Mouse (Mus musculus): Measurements from ENCODE around the gene Gas7. TPM values are rescaled to one million over a fixed set of nuclear protein-coding genes. Genes with fewer than 3 reads are reported as not detected.

The Gas7 gene
- polyA plus RNA-seq, 1 experiment from 2014 or later: 3.5 TPM

DNA sequence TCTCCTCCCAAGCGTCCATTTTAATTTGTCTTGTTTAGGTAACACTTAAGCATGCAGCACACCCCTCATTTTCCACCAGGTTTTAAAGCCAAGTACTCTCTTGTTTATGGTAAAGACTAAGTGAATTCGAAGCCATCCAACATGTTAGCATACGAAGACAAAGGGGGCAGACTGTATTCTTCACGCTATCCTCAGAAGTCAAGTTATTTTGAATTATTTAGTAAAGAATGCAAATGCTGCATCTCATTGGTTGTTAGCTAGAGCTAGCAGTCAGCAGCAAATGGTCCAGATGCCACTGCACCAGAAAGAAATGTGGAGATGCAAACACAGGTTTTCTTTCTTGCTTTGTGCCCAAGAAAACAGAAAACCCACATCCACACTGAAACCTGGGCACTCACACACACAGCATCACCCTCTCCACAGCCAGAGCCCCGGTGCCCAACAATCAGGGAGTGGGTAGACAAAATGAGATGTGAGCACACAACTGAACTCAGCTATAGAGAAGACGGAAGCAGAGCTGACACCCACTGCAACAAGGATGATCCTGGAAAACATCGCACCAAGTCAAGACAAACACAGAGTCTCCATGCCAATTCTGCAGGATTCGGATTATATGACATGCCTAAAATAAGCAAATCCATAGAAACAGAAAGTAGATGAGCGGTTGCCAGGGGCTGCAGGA, 157.1 kb downstream of the Gas7 start:
- Histone ChIP-seq H3K9me3 (no peaks in the 10 kb centered on the region), H3K36me3 (no peaks in the 10 kb centered on the region), H3K4me3 (no peak overlapping the region), H3K27me3 (no peaks in the 10 kb centered on the region), H3K4me2 (replicated peaks) (no peak overlapping the region), H3K4me1 (no peaks in the 10 kb centered on the region), H3K27ac (replicated peaks) (no peak overlapping the region), H3K9ac (replicated peaks) (no peak overlapping the region)
- WGBS: 82% methylated on average over 9 of the region's 9 CpGs
- no peak for ATAC-seq (ENCODE audit: low FRiP score, low read depth)

DNA sequence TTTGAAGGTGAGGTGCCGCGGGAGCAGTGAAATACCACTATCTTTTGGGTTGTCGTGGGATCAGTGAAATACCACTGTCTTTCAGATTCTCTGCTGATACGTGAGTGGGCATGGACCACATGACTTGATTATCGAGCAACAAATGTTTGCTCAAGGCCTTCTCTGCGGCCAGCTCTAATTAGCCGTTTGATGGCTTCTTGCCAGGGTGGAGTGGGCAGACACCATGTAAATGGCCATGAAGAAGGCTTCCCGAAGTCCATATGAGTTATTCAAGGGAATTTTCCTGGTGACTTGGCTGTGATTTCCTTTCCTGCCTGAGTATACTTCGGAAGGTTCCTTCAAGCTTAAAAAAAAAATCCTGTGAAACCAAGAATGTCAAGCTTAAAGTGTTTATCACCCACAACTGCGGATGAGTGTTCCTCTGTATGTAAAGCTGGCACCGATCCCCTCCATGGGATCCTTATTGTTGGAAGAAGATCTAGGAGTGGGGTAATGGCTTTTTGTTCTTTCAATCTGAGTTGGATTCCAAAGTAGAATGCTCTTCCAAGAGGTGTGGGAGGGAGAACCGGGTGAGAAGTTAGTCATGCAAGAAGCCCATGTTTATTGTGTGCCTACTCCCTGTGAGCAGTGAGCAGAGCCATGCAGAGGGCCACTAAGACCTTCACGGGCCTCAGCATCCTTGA, 161.5 kb downstream of the Gas7 start:
- Histone ChIP-seq H3K4me2 (replicated peaks) (no peak overlapping the region), H3K27me3 (no peaks in the 10 kb centered on the region), H3K9me3 (no peaks in the 10 kb centered on the region), H3K27ac (replicated peaks) (no peak overlapping the region), H3K4me3 (no peak overlapping the region), H3K4me1 (no peaks in the 10 kb centered on the region), H3K36me3 (no peaks in the 10 kb centered on the region), H3K9ac (replicated peaks) (no peak overlapping the region)
- WGBS: 90% methylated on average over 13 of the region's 13 CpGs
- ATAC-seq (ENCODE audit: low FRiP score, low read depth): no peak

DNA sequence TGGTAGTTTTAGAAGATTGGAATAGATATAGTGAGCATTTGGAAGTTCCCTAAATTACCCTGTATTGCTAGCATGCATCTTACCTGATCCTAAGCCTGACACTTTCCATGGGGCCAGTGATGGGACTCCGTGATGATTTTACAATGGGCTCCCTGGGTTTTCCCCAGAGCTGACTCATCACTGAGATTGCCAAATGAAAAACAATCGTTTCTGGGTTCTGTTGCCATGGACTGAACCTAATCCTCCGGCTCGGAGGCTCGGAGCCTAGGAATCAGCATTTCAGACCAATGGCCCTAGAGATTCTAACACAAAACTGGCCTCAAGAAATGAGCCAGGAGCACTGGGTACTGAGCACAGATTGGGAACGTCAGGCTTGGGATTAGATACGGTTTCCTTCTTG, 167.1 kb downstream of the Gas7 start:
- WGBS: 86% methylated on average over 7 of the region's 7 CpGs
- H3K4me2 ChIP-seq (replicated peaks): no peak overlapping the region
- no peak overlapping the region for H3K27ac ChIP-seq (replicated peaks)
- ATAC-seq (ENCODE audit: low FRiP score, low read depth): no peak
- H3K4me3 ChIP-seq: no peak overlapping the region
- H3K9me3 ChIP-seq: no peaks in the 10 kb centered on the region
- H3K27me3 ChIP-seq: no peaks in the 10 kb centered on the region
- H3K9ac ChIP-seq (replicated peaks): no peak overlapping the region
- H3K36me3 ChIP-seq: no peaks in the 10 kb centered on the region
- no peaks in the 10 kb centered on the region for H3K4me1 ChIP-seq

DNA sequence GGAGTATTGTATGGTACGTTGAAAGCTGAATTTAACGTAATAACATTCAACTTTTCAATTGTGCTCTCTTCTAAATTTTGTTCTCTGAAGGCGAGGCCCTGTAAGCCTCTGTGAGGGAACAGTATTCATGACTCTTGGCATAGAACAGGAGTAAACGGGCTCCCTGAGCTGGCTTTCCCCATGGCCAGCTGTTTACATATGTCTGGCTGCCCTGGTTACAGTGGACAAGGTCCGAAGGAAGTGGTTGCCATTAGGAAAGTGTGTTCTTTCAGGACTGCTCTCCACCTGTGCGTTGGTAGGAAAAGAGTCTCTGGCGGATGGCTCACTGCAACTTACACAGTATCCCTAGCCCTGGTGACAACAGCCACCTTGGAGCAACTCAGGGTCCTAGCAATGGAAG, 171.9 kb downstream of the Gas7 start:
- ATAC-seq (ENCODE audit: low FRiP score, low read depth): no peak
- no peaks in the 10 kb centered on the region for H3K9me3 ChIP-seq
- no peaks in the 10 kb centered on the region for H3K36me3 ChIP-seq
- 91% methylated on average over 7 of the region's 7 CpGs for WGBS
- H3K9ac ChIP-seq (replicated peaks): no peak overlapping the region
- H3K4me3 ChIP-seq: no peak overlapping the region
- no peak overlapping the region for H3K4me2 ChIP-seq (replicated peaks)
- H3K4me1 ChIP-seq: no peaks in the 10 kb centered on the region
- H3K27ac ChIP-seq (replicated peaks): no peak overlapping the region
- H3K27me3 ChIP-seq: no peaks in the 10 kb centered on the region

DNA sequence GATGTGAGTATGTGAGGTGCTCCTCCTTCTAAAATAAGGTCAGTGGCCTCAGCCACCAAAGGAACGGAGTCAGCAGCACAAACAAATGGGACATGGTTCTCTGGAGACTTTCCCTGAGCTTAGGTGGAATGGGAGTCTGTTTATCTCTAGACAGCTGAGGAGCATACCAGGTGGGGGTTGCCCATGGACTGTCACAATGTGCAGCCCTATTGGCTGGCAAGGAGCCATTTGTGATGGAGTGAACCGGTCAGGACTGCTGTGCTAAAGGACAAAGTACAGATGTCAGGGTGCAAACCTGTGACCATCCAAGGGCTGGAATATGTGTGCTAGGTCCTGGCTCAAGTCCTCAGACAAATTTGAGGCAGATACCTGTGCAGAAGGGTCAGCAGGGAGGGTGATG, 173.3 kb downstream of the Gas7 start:
- H3K4me1 ChIP-seq: no peaks in the 10 kb centered on the region
- ATAC-seq (ENCODE audit: low FRiP score, low read depth): no peak
- H3K27me3 ChIP-seq: no peaks in the 10 kb centered on the region
- H3K9me3 ChIP-seq: no peaks in the 10 kb centered on the region
- no peak overlapping the region for H3K4me2 ChIP-seq (replicated peaks)
- H3K36me3 ChIP-seq: no peaks in the 10 kb centered on the region
- H3K27ac ChIP-seq (replicated peaks): no peak overlapping the region
- no peak overlapping the region for H3K9ac ChIP-seq (replicated peaks)
- WGBS: 89% methylated on average over 2 of the region's 2 CpGs
- H3K4me3 ChIP-seq: no peak overlapping the region

DNA sequence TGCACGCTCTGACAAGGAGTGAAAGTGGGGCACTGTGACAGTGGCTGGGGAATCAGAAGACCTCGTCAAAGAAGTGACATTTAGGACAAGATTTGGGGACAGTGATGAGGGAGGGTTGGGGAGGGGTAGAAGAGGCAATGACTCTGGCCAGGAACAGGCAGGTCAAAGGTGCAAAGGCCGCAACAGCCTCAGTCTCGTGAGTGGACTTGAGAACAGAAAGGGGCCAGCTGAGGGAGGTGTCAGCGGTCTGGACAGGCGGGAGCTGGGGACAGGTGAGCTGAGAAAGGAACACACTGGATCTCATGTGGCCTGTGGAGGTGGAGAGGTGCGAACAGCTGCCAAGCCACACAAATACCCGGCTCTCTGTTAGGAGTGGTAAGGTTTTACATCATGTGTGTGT, 177.7 kb downstream of the Gas7 start:
- Histone ChIP-seq H3K27ac (replicated peaks) (no peak overlapping the region), H3K27me3 (no peaks in the 10 kb centered on the region), H3K4me2 (replicated peaks) (no peak overlapping the region), H3K4me1 (no peaks in the 10 kb centered on the region), H3K9ac (replicated peaks) (no peak overlapping the region), H3K9me3 (no peaks in the 10 kb centered on the region), H3K36me3 (no peaks in the 10 kb centered on the region), H3K4me3 (no peak overlapping the region)
- ATAC-seq (ENCODE audit: low FRiP score, low read depth): no peak
- WGBS: 75% methylated on average over 8 of the region's 8 CpGs

DNA sequence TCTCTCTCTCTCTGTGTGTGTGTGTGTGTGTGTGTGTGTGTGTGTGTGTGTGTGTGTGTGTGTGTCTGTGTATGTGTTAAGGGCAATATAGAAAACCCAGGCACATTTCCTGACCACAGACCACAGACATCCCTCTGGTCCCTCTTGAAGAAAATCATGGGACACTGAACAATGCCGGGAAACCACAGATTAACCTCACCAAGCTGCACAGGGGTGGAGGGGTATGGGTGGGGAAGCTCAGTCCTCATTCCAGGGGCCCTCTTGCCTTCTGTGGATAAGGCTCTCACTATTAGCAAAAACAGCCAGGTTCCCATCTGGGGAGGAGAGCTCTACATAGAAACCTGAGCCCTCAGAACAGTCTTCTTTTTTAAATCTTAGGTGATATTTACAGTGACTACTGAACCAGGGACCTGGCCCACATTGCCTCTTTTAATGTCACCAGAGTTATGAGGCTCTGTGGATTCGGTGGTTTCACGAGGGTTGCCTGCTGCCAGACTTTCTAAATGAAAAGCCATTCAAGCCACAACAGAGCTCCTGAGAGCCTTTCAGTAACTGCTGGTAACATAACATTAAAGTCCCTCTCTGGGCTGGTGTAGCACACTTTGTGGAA, 178.5 kb downstream of the Gas7 start:
- H3K4me2 ChIP-seq (replicated peaks): no peak overlapping the region
- H3K9ac ChIP-seq (replicated peaks): no peak overlapping the region
- ATAC-seq (ENCODE audit: low FRiP score, low read depth): no peak
- H3K4me1 ChIP-seq: no peaks in the 10 kb centered on the region
- no peak overlapping the region for H3K4me3 ChIP-seq
- H3K27ac ChIP-seq (replicated peaks): no peak overlapping the region
- no peaks in the 10 kb centered on the region for H3K27me3 ChIP-seq
- WGBS: 74% methylated on average over 3 of the region's 3 CpGs
- no peaks in the 10 kb centered on the region for H3K36me3 ChIP-seq
- H3K9me3 ChIP-seq: no peaks in the 10 kb centered on the region

DNA sequence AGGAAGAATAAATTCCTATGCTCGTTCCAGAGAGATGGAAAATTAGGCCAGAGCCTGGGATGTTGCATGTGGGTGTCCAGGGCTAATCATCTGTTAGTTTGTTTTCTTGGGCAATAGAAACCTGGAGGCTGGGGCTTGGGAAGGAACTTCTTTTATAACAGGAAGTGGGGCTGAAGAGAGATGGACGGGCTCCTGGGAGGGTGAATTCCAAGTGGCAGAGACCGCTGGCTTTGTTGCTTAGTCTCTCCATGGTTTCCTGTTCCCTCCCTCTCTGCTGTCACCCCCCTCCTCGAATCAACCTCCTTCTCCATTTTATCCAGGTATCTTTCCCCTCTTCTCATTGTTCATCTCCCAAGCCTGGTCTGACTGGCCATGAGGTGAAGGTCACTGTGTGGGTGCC, 181.0 kb downstream of the Gas7 start:
- Histone ChIP-seq H3K9ac (replicated peaks) (no peak overlapping the region), H3K9me3 (no peaks in the 10 kb centered on the region), H3K36me3 (no peaks in the 10 kb centered on the region), H3K4me3 (no peak overlapping the region), H3K27me3 (no peaks in the 10 kb centered on the region), H3K4me1 (no peaks in the 10 kb centered on the region), H3K4me2 (replicated peaks) (no peak overlapping the region), H3K27ac (replicated peaks) (no peak overlapping the region)
- ATAC-seq (ENCODE audit: low FRiP score, low read depth): no peak
- WGBS: 82% methylated on average over 4 of the region's 4 CpGs

DNA sequence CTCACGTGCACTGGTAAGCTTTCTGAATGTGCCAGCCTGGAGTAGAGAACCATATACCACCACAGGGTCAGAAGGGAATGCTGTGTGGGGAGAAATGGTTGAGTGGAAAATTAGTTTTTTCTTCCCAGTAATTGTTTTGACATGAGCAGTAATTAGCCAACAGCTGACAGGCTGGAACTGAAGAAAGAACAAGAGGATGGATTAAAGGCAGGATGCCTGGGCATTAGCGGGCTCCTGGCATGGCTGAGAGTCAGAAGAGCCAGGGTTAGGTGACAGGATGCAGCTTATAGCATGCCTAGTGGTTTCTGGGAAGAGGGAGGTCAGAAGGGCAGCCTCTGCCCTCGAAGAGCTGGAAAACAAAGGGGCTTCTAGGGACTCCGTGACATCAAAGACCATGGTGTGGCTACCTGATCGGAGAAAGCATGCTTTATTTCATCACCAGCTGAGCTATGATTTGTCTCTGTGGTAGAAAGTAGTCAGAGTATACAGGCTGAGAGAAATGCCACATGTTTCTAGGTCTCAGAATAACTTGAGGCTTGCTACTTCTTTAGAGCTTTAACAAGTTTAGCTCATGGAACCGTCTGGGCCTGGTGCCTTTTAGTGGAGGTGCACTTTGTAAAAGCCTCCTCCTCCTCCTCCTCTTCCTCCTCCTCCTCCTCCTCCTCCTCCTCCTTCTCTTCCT, 181.8 kb downstream of the Gas7 start:
- H3K4me3 ChIP-seq: no peak overlapping the region
- H3K36me3 ChIP-seq: no peaks in the 10 kb centered on the region
- H3K9ac ChIP-seq (replicated peaks): no peak overlapping the region
- no peaks in the 10 kb centered on the region for H3K27me3 ChIP-seq
- no peak overlapping the region for H3K4me2 ChIP-seq (replicated peaks)
- no peaks in the 10 kb centered on the region for H3K4me1 ChIP-seq
- WGBS: 54% methylated on average over 6 of the region's 6 CpGs
- H3K27ac ChIP-seq (replicated peaks): no peak overlapping the region
- no peak for ATAC-seq (ENCODE audit: low FRiP score, low read depth)
- H3K9me3 ChIP-seq: no peaks in the 10 kb centered on the region

DNA sequence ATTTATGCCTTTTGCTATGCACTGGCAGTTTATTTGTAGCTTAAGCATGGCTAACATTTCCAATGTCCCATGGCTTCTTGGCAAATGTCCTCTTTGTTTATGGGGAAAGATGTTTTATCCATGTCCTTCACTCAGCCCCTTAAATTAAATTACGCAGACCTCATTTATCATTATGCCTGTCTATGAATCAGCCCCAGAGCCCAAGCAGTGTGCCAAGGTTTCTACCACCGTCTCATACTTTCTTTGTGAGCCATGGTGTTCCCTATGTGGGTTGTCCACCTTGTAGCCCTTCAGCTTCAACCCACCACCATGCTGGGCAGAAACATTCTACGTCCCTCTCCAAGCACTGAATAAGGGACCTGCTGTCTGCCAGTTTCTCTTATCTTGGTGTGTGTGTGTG, 183.2 kb downstream of the Gas7 start:
- Histone ChIP-seq H3K9ac (replicated peaks) (no peak overlapping the region), H3K9me3 (no peaks in the 10 kb centered on the region), H3K4me1 (no peaks in the 10 kb centered on the region), H3K27me3 (no peaks in the 10 kb centered on the region), H3K36me3 (no peaks in the 10 kb centered on the region), H3K4me2 (replicated peaks) (no peak overlapping the region), H3K27ac (replicated peaks) (no peak overlapping the region), H3K4me3 (no peak overlapping the region)
- no peak for ATAC-seq (ENCODE audit: low FRiP score, low read depth)
- WGBS: 96% methylated on average over 3 of the region's 3 CpGs

DNA sequence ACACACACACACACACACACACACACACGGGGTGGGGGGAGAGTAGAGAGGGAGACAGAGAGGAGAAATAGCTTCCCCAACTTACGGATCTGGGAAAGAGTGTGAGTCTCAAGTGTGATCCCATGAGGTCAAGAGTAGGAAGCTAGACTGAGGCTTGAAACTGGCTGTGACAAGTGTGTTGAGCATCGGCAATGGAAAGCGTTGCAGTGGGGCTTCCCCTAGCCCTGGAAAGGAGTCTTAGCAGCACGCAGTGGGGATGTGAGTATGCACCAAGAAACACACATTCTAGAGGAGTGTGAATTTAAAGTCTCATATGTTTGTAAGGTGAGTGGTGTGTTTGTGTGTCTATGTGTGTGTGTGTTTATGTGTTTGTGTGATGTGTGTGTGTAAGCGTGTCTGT, 185.1 kb downstream of the Gas7 start:
- Histone ChIP-seq H3K4me2 (replicated peaks) (no peak overlapping the region), H3K36me3 (no peaks in the 10 kb centered on the region), H3K27ac (replicated peaks) (no peak overlapping the region), H3K27me3 (no peaks in the 10 kb centered on the region), H3K4me3 (no peak overlapping the region), H3K4me1 (no peaks in the 10 kb centered on the region), H3K9ac (replicated peaks) (no peak overlapping the region), H3K9me3 (no peaks in the 10 kb centered on the region)
- no peak for ATAC-seq (ENCODE audit: low FRiP score, low read depth)
- WGBS: 91% methylated on average over 6 of the region's 6 CpGs

DNA sequence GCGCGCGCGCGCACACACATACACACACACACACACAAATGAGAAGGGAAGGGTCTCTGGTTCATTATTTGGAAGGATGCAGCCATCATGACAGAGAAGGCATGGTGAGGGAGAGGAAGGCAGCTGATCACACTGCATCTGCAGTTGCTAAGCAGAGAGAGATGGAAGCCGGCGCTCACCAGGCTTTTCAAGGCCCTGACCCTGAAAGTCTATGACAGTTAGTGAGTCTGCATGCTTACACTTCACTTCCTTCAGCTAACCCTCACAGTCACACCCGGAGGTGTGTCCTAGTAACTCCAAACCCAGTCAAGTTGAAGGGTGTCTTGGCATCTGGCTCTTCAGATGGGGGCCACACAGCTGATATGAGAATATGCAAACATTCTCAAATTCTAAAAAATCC, 187.2 kb downstream of the Gas7 start:
- Histone ChIP-seq H3K9me3 (no peaks in the 10 kb centered on the region), H3K9ac (replicated peaks) (no peak overlapping the region), H3K27ac (replicated peaks) (no peak overlapping the region), H3K4me3 (no peak overlapping the region), H3K4me1 (no peaks in the 10 kb centered on the region), H3K27me3 (no peaks in the 10 kb centered on the region), H3K4me2 (replicated peaks) (no peak overlapping the region), H3K36me3 (no peaks in the 10 kb centered on the region)
- ATAC-seq (ENCODE audit: low FRiP score, low read depth): no peak
- WGBS: 95% methylated on average over 8 of the region's 8 CpGs
